Mouse (Mus musculus) R1 (cell line): ENCODE results near the gene Fam213a.
A peak's percentile ranks its signal among the peaks of the same experiment; 100 is the strongest.

Experiments
- DNase-seq: peaks from one replicate; pipeline ENCODE4 v3.0.0-alpha.2; 2018; ENCODE audit warnings: low read depth, low spot score

Gene Fam213a

DNA sequence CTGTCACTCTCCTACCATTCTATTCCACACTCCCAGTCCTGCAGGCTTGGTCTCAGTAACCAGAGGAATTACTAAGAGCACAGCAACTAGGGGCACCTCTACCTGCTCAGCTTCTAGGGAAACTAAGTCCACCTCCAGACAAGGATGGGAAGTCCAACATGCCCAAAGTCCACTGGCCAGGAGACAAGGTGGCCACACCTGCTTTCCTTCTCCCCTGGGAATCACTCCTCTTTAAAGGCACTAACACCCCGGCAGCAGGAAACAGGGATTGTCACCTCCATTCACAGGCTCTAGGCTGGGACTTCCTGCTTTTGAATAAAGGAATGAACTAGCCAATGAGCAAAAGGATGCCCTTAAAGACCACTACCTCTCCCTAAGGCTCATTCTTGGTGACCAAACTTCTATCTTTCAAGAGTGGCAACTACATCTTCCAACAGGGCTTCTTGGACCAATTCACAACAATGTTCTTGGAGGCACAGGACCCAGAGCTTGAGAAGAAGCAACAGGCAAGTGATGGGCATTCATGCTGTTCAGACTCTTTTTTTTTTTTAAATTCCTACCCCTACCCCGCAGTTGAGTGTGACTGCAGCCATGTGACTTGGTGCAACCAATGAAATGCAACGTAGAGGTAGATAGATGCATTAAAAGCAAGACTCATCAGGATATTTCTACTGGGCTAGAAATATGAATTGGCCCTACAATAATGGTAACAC lies 49.9 kb downstream of the Fam213a start:
- DNase-seq, result no peak

GRCm38 (mm10) chr14:40962365-40963290 lies 51.0 kb downstream of the Fam213a start:
- no peak for DNase-seq

- no peak for DNase-seq
Observed at GRCm38 (mm10) chr14:40960237-40960636, 53.4 kb downstream of the Fam213a start.

- DNase-seq, result no peak
Observed at GRCm38 (mm10) chr14:40959586-40959985, 54.0 kb downstream of the Fam213a start.

- peak; percentile 50 for DNase-seq
Observed at GRCm38 (mm10) chr14:40958986-40959381, 54.6 kb downstream of the Fam213a start.

DNA sequence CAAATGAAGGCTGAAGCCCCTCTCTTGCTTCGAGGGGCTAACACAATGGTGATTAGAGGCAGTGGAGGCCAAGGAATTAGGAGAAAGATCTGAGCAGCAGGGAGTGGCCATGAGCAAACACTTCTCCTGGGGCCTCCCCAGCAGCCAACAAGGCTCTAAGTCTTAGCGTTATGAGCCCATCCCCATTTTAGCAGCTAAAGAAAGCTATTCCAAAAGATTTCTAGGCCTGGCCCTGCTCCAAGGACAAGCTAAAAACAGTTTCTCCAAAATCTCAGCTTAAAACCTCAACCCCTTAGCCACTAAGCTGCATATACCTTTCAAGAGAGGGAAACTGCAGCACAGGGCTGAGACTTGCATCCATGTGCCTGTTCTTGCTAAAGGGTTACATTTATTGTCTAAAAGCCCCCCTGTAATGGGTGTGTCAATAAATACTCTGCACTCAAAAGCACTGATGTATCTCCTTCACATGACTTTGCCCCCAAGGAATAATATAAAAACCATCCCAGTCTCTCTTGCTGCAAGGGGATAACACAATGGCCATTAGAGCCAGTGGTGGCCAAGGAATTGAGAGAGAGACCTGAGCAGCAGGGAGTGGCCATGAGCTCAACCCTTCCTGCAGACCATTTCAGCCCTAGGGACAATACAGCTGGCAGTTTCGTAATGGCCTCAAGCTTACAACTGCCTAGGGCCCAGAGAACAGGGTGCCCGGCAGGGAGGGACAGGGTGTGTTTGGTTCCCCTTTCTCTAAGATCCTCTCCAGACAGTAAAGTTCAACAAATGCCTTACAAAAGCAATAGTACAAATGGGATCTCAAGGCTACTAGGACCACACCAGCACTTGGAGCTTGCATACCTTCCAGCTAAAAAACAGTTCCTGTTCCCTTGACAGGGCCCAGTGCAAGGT lies 55.3 kb downstream of the Fam213a start:
- DNase-seq, result no peak

DNA sequence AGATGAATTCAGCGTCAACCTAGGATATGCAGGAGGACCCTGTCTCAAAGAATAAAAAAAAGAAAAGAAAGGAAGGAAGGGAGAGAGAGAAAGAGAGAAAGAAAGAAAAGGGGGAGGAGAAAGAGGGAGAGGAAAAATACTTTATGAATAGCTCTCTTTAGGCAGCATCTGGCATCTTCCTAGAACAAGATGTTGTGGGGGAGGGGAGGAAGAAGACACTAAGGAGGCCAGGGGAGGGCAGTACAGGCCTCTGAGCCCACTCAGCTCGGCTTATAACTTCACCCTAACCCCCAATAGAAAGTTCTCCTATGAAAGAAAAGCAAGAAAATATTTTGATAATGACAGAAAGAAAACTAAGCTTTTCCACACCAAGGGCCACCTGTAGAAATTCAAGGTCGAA lies 56.0 kb downstream of the Fam213a start:
- DNase-seq, result no peak

DNA sequence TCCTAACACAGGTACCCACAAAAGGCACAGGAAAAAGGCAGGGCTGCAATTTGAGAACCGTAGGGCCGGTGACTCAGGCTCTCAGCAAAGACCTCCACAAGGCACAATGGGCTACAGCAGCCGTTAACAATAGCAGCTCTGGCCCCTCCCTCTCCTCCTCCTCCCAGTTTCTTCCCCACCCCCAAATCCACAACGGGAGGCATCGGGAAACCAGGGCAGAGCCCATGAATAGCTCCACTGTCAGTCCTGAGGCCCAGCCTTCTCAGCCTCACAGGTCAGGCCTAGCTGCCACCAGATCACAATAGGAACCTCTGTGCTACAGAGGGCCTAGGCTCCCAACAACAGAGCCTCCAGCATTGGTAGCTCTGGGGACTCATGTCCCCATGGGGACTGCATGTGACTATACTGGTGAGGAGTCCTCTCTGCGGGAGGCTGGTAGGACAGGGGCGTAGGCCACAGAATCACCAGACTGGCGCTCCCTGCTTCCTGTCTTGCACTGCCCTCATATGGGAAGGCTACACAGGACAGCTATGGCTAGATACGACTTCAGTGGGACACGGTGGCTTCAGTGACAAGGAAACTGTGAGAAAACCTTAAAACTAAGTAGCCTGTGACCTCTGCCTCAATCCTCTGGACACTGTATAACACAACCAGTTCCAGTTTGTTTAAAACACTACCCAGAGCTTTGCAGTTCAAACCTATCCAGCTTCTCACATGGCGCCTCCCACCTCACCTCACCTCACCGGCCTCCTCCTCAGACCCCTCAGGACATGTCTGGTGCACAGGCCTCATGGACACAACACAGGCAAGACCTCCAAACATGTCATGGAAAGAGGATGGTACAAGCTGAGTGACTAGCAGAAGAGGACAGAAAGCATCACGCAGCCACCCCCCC lies 57.1 kb downstream of the Fam213a start:
- peak; percentile 97 for DNase-seq

GRCm38 (mm10) chr14:40955596-40956251 lies 57.9 kb downstream of the Fam213a start:
- DNase-seq, result peak; percentile 50

DNA sequence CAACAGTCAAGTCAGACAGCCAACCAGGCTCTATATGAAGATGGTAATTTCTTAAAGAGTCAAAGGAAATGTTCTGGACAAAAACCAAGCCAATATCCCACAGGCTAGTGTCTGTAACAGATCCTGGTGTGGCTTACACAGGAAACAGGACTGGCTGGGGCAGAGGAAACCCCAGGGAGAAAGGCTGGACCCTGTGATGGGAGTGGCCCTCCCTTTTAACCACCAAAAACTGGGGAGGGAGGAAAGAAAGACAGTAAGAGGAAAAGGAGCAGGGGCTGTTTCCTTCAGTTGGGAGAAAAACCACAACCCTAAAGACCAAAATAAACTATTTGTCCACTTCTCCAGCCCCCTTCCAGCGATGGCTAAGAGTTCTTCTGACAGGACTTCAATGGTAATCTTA lies 58.4 kb downstream of the Fam213a start:
- no peak for DNase-seq

DNA sequence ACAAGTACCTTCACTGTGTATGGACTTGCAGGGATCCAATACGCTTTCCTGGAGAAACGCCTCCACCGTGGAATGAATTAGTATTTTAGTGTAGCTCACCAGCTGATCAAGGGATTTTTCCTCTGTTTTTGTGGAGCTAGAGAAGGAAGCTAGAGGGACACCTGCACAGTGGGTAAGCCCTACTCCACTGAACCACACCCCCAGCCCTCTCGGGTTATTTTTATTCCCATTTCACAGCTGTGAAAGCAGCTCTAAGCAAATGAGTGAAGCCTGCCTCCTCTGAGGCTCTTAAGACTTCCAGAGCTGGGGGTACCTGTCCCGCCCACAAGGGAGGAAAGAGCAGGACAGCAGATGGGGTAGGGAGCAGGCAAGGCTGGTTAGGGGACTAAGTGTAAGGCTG lies 60.2 kb downstream of the Fam213a start:
- DNase-seq, result no peak

DNA sequence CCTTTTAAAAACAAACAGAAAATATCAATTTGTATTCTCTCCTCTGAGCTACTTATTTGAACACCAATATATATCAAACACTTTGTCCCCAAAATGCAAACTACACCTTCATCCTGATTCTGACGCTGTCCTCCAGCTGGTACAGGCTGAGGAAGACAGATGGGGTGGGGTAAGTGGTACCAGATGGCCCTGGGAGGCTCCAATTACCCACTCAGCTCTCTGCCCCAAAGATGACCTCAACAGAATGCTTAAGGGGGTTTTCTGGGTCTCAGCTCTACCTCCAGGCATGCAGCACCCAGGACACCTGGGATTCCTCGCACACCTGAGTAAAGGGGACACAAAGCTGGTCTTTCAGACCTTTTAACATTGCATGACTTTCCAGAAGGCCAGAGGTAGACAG lies 60.9 kb downstream of the Fam213a start:
- no peak for DNase-seq

- no peak for DNase-seq
Observed at GRCm38 (mm10) chr14:40952301-40952700, 61.3 kb downstream of the Fam213a start.

DNA sequence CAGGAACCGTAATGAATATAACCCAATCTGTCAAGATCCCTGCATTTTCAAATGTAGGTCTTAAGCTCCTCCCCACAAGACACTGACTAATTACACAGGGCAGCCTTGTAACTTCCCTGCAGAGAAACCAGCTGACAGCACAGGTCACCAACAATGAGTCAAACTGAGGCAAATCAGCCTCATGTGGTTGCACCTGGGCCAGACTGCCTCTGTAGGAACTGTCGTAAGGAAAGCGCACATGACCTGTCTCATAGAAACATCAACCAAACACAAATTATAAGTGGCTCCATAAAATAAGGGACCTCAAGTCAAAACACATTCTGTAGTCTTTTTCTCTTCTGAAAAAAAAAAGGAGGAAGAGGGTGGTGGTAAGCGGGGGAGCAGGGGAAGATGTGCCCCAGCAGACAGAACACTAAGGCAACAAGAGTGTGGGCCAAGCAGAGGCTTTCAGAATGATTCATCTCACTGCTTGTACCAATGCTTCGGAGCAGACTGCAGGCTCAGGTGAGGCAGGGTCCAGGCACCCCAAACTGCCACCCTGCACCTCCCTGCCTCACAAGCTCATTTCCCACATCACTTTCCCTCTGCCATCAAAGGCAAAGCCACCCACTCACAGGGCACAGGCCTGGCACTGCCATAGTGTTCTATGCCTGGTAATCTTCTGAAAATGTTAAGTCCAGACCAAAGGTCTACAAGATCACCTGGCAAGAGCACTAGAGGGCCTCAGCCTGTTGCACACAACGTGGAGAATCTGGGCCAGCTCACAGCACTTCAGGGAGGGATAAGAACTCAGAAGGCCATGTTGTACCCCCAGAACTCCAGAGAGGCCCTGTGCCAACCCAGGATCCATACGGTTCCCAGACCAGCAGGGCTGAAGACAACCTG lies 63.6 kb downstream of the Fam213a start:
- DNase-seq, result no peak

DNA sequence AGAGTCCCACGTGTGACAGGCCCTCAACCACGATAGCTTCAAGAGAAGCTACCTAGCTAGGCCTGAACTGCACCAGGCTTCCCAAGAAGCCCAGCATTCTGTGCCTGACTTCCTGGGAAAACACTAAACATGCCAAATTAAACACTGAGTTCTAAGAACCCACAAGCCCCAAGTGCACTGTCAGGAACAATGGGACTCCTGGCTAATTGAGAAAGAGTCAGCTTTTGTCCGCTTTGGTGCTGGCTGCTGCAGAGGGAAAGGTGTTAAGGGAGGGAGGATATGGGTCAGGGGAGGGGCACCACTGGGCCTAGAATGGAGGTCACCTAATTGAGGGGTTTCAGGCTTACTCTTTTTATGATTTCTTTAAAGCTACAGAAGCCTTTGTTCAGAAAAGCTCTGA lies 64.5 kb downstream of the Fam213a start:
- DNase-seq, result no peak

DNA sequence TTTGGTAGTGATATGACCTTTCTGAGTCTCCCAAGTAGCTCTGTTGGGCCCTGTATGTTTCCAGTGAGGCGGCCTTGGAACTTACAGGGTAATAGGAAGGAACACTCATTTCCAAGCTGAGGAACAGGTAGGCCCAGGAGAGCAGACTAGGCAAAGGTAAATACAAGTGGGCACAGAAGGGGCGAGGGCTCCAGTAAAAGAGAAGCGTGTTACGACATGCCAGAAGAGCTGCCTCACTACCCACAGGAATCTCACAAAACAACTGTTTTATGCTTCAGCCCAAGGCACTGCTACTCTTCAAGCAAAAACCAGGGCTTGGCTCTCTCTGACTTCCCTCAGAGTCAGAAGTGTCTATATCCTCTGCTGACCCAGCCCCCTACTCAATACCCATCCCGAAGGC lies 65.1 kb downstream of the Fam213a start:
- DNase-seq, result no peak

DNA sequence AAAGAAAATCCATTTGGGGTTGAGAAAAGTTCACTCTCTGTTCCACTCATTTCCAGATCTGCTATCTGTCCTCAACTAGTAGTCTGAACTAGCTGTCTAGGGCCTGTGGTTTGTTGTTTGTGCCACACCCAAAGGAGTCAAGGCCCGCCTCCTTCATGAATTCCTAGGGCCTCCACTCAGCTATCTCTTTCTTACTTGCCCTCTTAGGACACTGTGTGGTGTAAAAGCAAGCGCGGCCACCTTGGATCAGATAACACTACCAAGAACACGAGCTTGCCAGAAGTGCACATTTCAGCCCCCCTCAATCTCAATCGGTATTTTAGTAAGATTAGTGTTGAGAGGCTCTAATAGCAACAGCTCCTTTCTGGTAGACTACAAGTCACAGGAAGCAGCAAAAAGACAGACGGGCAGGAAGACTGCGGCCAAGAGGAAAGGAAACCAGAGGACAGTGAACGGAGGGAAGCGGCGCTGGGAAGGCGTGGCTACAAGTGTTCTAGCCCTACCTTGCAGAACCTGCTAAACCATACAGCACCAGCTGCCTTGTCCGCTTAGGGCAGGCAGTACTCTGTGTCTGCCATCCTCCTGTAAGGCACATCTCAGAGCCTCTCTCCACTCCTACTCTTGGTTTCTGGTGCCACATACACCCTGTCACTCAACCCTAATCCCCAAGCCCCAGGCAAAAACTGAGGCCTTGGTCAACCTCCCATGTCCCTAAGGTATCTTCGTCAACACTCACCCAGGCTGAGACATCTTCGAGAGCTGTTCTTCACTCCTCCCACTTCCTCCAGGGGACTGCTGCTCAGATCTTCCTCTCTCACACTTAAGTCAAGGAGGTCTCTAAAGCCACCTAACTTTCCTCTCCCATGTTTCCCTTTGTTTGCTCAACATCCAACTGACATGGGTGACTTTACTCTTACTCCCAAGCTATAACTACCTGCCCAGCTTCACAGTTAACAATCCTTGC lies 65.9 kb downstream of the Fam213a start:
- peak; percentile 73 for DNase-seq

DNA sequence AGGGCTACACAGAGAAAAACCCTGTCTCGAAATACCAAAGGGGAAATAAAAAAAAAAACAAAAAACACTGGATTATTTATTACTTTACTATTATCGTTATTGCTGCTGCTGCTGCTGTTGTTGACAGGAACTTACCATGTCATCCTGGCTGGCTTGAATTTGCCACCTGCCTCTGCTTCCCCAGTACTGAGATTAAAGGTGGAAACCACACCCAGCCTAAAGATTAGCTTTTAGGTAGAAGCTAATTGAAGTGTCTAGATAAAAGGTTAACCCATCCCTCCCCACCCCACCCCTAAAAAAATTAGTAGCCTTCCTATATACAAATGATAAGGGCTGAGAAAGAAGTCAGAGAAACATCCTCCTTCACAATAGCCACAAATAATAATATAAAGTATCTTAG lies 69.8 kb downstream of the Fam213a start:
- no peak for DNase-seq
